Mouse (Mus musculus) forebrain, embryonic 10.5 days (tissue): Measurements from ENCODE around the gene Map7d2. TPM values are rescaled to one million over a fixed set of nuclear protein-coding genes. Genes with fewer than 3 reads are reported as not detected.
A peak's percentile ranks its signal among the peaks of the same experiment; 100 is the strongest.
"Not testable (repeated sequence)": the region's sequence is repeated elsewhere in the genome, so short reads cannot be mapped to it uniquely, and the experiment has no call there.

Experiments
- DNase-seq: peaks from one replicate; pipeline ENCODE4 v3.0.0-alpha.2; 2017; ENCODE audit warnings: low spot score; ENCODE audit errors: extremely low spot score
- H3K27ac ChIP-seq: fragments of 300-500 bp; sonication (generic); 2 replicates; pipeline ENCODE4 v1.5.1; 2016; ENCODE audit warnings: mild to moderate bottlenecking
- H3K27me3 ChIP-seq: fragments of 300-500 bp; sonication (generic); 2 replicates; pipeline ENCODE4 v1.6.1; 2016; ENCODE audit warnings: mild to moderate bottlenecking; ENCODE audit not compliant: poor library complexity, severe bottlenecking
- H3K36me3 ChIP-seq: fragments of 300-500 bp; sonication (generic); replicated peaks from 2 replicates; pipeline ENCODE4 v1.6.1; 2016; ENCODE audit warnings: mild to moderate bottlenecking, moderate library complexity
- H3K4me1 ChIP-seq: fragments of 300-500 bp; sonication (generic); 2 replicates; pipeline ENCODE4 v1.6.1; 2016
- H3K4me3 ChIP-seq: fragments of 300-500 bp; sonication (generic); 2 replicates; pipeline ENCODE4 v1.5.1; 2016; ENCODE audit warnings: mild to moderate bottlenecking, moderate library complexity
- H3K9me3 ChIP-seq: fragments of 300-500 bp; sonication (generic); 2 replicates; pipeline ENCODE4 v1.6.1; 2016; ENCODE audit warnings: mild to moderate bottlenecking, moderate library complexity
- WGBS: fragments of 180-500 bp; shearing (Covaris S2); methylation state at CpG from one replicate; pipeline ENCODE4 v1.1.7; 2016; 5-methylcytosine and 5-hydroxymethylcytosine counted together
- polyA plus RNA-seq: library from polyadenylated mRNA; unstranded; fragments of >200 nt; fragmentation: Nextera tagmentation; extraction: Ambion mirVana; gene quantifications from 2 replicates; pipeline ENCODE4 v1.2.1, GENCODE M21; 2016

The Map7d2 gene
- polyA plus RNA-seq, 1 experiment from 2014 or later: 10.4 TPM

DNA sequence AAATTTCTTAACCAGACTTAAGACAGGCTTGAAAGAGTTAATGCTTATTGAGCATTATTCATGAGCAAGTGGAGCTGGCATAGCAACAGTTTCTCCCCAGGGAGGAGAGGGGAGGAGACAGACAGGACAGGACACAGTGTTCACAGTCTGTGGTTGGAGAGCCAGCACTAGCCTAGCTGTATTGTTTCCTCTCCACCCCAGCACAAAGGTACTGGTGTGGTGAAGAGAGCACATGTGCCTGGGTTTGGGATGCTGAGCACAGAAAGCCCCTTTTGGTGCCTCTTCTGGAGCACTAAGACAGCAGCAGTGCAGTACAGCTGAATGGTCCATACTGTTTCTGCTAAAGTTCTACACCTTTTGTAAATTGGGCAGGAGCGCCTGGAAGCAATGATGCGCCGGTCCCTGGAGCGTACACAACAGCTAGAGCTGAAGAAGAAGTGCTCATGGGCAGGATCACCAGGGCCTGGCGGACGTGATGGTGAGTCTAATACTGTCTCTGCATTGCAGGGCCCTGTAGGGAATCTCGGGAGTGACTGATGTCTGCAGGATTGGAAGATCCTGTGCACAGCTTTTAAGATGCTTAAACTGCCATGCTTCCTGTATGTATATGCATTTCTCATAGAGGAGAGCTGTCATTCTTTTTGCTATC is 44.8 kb downstream of the Map7d2 start:
- peak overlapping the region; percentile 37 for H3K4me3 ChIP-seq
- no peaks in the 10 kb centered on the region for H3K9me3 ChIP-seq
- peaks cover 44% of the 10 kb centered on the region for H3K27me3 ChIP-seq
- H3K36me3 ChIP-seq: no peaks in the 10 kb centered on the region
- DNase-seq: peak; percentile 21
- H3K4me1 ChIP-seq: peaks cover 9% of the 10 kb centered on the region
- 51% methylated on average over 7 of the region's 7 CpGs for WGBS
- peak overlapping the region; percentile 75 for H3K27ac ChIP-seq

- no peak for DNase-seq
- no peak overlapping the region for H3K27ac ChIP-seq
- no peak overlapping the region for H3K4me3 ChIP-seq
- no peaks in the 10 kb centered on the region for H3K9me3 ChIP-seq
- H3K27me3 ChIP-seq: peaks cover 18% of the 10 kb centered on the region
- WGBS: 90% methylated on average over 1 of the region's 1 CpGs
- H3K4me1 ChIP-seq: no peaks in the 10 kb centered on the region
- H3K36me3 ChIP-seq: no peaks in the 10 kb centered on the region
Observed at GRCm38 (mm10) chrX:159474799-159475198, 60.4 kb downstream of the Map7d2 start.

DNA sequence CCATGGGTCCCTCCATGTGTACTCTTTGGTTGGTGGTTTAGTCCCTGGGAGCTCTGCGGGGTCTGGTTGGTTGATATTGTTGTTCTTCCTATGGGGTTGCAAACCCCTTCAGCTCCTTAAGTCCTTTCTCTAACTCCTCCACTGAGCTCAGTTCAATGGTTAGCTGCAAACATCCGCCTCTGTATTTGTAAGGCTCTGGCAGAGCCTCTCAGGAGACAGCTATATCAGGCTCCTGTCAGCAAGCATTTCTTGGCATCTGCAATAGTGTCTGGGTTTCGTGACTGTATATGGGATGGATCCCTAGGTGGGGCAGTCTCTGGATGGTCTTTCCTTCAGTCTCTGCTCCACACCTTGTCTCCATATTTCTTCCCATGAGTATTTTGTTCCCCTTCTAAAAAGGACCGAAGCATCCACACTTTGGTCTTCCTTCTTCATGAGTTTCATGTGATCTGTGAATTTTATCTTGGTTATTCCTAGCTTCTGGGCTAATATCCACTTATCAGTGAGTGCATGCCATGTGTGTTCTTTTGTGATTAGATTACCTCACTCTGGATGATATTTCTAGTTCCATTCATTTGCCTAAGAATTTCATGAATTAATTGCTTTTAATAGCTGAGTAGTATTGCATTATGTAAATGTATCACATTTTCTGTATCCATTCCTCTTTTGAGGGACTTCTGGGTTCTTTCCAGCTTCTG is 64.0 kb downstream of the Map7d2 start:
- not testable (repeated sequence) for H3K4me3 ChIP-seq, H3K9me3 ChIP-seq, DNase-seq, H3K36me3 ChIP-seq, H3K27ac ChIP-seq, H3K4me1 ChIP-seq
- H3K27me3 ChIP-seq: peaks cover 36% of the 10 kb centered on the region
- WGBS: 85% methylated on average over 4 of the region's 4 CpGs

- Histone ChIP-seq H3K4me3 (no peak overlapping the region), H3K4me1 (no peaks in the 10 kb centered on the region), H3K9me3 (no peaks in the 10 kb centered on the region), H3K27me3 (peaks cover 70% of the 10 kb centered on the region), H3K27ac (no peak overlapping the region), H3K36me3 (no peaks in the 10 kb centered on the region; the same call in 1 of the 2 replicates)
- no peak for DNase-seq
- WGBS: 77% methylated on average over 1 of the region's 1 CpGs
Observed at GRCm38 (mm10) chrX:159484247-159484646, 69.9 kb downstream of the Map7d2 start.

GRCm38 (mm10) chrX:159503181-159503580 is 88.8 kb downstream of the Map7d2 start:
- Histone ChIP-seq H3K27me3 (peaks cover 45% of the 10 kb centered on the region), H3K36me3 (no peaks in the 10 kb centered on the region), H3K9me3 (no peaks in the 10 kb centered on the region), H3K4me3 (no peak overlapping the region), H3K4me1 (no peaks in the 10 kb centered on the region), H3K27ac (no peak overlapping the region)
- WGBS: 72% methylated on average over 2 of the region's 2 CpGs
- no peak for DNase-seq

DNA sequence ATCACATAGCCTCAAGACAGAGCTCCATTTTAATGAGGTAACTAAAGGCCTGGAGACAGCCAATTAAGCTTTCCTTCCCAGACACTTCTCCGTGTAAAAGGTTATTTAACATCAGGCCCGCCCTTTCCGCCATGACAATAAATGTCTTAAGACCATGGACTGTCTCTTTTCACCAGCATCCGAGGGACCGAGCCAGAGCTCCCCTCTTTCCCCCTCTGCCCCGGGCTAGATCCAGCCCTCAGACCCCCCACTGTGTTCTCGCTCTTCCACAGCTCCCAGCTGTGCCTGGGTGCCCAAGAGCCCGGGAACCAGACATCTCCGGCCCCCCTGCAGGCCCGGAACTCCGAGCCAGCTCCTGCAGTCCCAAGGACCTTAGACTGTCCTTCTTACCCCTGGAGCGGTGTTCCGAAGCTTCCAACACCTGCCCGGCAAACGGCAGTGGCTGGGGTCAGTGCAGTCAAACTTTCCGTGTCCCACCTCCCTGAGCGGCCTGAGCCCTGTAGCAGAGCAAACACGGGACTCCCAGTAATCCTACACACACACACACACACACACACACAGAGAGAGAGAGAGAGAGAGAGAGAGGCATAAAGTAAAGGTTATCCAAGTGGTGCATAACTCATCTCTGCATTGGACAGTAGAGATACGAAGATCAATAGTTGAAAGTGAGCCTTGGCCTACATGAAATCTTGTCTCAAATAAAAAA is 94.1 kb downstream of the Map7d2 start:
- H3K27me3 ChIP-seq: peaks cover 63% of the 10 kb centered on the region
- WGBS: 64% methylated on average over 19 of the region's 19 CpGs
- H3K4me3 ChIP-seq: no peak overlapping the region

DNA sequence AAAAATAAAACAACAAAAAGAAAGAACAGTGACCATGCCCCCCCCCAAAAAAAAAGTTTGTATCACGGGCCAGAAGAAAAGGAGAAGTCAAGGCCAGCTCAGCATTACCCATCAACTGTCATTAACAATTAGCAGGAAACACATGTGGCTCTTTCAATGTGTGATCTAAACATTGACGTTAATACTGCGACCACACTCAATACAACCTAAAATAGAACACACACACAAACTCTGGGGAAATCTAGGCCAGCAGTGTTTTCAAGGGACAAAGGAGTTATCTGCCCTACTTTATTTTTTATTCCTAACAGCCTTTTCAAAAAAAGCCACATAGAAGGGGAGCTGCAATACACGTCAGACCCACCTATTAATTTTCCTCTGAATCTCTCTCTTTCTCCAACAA is 94.7 kb downstream of the Map7d2 start:
- Histone ChIP-seq H3K4me1 (0 out of 2 replicates have a peak, but pooled peaks cover 4% of the 10 kb centered on the region), H3K4me3 (no peak overlapping the region), H3K27me3 (peaks cover 68% of the 10 kb centered on the region), H3K36me3 (no peaks in the 10 kb centered on the region), H3K9me3 (no peaks in the 10 kb centered on the region), H3K27ac (no peak overlapping the region)
- DNase-seq: no peak
- WGBS: 88% methylated on average over 4 of the region's 4 CpGs

More for the DNA sequence above, 94.1 kb downstream of the Map7d2 start:
- no peak overlapping the region for H3K27ac ChIP-seq
- 0 out of 2 replicates have a peak, but pooled peaks cover 4% of the 10 kb centered on the region for H3K4me1 ChIP-seq
- no peaks in the 10 kb centered on the region for H3K9me3 ChIP-seq
- no peak for DNase-seq
- H3K36me3 ChIP-seq: no peaks in the 10 kb centered on the region

- H3K36me3 ChIP-seq: no peaks in the 10 kb centered on the region
- H3K9me3 ChIP-seq: no peaks in the 10 kb centered on the region
- 0 out of 2 replicates have a peak, but pooled peaks cover 4% of the 10 kb centered on the region for H3K4me1 ChIP-seq
- no peak for DNase-seq
- H3K4me3 ChIP-seq: no peak overlapping the region
- no peak overlapping the region for H3K27ac ChIP-seq
- WGBS: 86% methylated on average over 19 of the region's 19 CpGs
- H3K27me3 ChIP-seq: peaks cover 70% of the 10 kb centered on the region
Observed at GRCm38 (mm10) chrX:159509847-159510715, 95.7 kb downstream of the Map7d2 start.

DNA sequence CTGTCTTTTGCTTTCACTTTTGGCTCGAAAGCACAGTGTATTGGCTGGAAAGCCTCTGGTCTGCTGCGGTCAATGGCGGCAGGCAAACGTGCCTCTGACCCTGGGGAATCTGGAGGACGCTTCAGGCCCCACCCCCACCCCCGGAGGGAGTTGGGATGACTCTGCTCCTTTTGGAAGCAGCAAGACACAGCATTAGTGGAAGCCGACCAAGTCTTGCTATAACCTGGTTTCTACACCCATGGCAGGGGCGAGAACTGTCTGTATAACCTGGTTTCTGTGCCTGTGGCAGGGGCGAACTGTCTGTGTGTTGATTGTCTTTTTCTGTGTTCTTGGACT is 96.3 kb downstream of the Map7d2 start:
- Histone ChIP-seq H3K4me1 (0 out of 2 replicates have a peak, but pooled peaks cover 4% of the 10 kb centered on the region), H3K36me3 (no peaks in the 10 kb centered on the region), H3K9me3 (no peaks in the 10 kb centered on the region), H3K27me3 (peaks cover 64% of the 10 kb centered on the region), H3K4me3 (no peak overlapping the region), H3K27ac (no peak overlapping the region)
- DNase-seq: no peak
- WGBS: 83% methylated on average over 9 of the region's 9 CpGs

- Histone ChIP-seq H3K36me3 (no peaks in the 10 kb centered on the region), H3K9me3 (no peaks in the 10 kb centered on the region), H3K4me3 (no peak overlapping the region), H3K4me1 (no peaks in the 10 kb centered on the region), H3K27me3 (peaks cover 72% of the 10 kb centered on the region), H3K27ac (no peak overlapping the region)
- no peak for DNase-seq
- WGBS: 90% methylated on average over 6 of the region's 6 CpGs
Observed at GRCm38 (mm10) chrX:159515599-159515998, 101.2 kb downstream of the Map7d2 start.

DNA sequence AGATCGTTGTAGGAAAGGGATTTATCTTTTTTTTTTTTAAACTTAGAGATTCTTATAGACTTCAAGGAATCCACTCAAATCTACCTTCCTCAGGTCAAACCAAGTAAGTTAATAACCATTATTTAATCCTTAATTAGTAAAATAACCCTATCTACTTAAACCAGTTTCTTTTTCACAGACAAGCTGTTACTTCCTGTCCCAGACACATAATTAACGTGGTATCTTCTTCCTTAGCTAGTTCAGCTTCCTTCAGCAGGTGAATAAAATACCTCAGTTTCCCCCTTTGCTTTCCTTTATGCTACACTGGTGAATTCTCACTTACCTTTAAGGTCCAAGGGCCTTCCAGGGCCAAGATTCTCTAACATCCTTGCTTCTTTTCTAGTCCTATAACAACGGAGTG is 107.4 kb downstream of the Map7d2 start:
- Histone ChIP-seq H3K9me3 (no peaks in the 10 kb centered on the region), H3K27ac (no peak overlapping the region), H3K4me1 (no peaks in the 10 kb centered on the region), H3K36me3 (no peaks in the 10 kb centered on the region), H3K4me3 (no peak overlapping the region), H3K27me3 (peaks cover 67% of the 10 kb centered on the region)
- DNase-seq: no peak
- WGBS: 77% methylated on average over 3 of the region's 3 CpGs

GRCm38 (mm10) chrX:159522651-159523050 is 108.3 kb downstream of the Map7d2 start:
- H3K36me3 ChIP-seq: no peaks in the 10 kb centered on the region
- 85% methylated on average over 4 of the region's 4 CpGs for WGBS
- no peak for DNase-seq

More at GRCm38 (mm10) chrX:159522651-159523050, 108.3 kb downstream of the Map7d2 start:
- Histone ChIP-seq H3K9me3 (no peaks in the 10 kb centered on the region), H3K27me3 (peaks cover 75% of the 10 kb centered on the region), H3K4me1 (no peaks in the 10 kb centered on the region), H3K27ac (no peak overlapping the region), H3K4me3 (no peak overlapping the region)
